Mouse (Mus musculus) kidney, postnatal 14 days (tissue): ENCODE results near the gene Ascl1.

Experiments
- DNase-seq: peaks from one replicate; pipeline ENCODE4 v3.0.0; 2022; ENCODE audit warnings: mixed read lengths

Gene Ascl1

GRCm38 (mm10) chr10:87493576-87493975 is at the start of gene Ascl1:
Ascl1 (minus strand) TSS chr10:87493660.
- DNase-seq = no peak

- no peak for DNase-seq
These were observed 40.7 kb upstream of the Ascl1 start for GRCm38 (mm10) chr10:87534172-87534571.

DNA sequence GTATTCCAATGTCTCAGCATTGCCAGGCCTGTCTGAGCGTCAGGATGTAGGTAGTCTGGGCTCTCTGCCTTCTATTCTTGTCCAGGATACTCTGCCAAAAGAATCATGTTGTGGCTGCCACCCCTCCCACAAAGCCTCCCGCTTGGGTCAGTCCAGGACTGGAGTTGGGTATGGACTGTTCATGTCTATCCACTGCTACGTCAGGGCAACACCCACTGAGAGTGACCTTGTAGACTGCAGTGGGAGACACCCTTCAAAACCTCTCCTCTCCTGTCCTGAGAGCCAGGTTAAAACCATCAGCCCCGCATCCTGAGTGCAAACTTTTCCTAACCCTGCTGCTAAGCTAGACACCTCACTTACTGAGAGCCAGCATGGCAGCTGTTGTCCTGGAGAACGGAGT is 28.2 kb upstream of the Ascl1 start, which contains the start of gene Pah:
Gene Pah (plus strand): TSS at position 150 of the 400 bp plus-strand sequence.
- peak; percentile 75 for DNase-seq

DNA sequence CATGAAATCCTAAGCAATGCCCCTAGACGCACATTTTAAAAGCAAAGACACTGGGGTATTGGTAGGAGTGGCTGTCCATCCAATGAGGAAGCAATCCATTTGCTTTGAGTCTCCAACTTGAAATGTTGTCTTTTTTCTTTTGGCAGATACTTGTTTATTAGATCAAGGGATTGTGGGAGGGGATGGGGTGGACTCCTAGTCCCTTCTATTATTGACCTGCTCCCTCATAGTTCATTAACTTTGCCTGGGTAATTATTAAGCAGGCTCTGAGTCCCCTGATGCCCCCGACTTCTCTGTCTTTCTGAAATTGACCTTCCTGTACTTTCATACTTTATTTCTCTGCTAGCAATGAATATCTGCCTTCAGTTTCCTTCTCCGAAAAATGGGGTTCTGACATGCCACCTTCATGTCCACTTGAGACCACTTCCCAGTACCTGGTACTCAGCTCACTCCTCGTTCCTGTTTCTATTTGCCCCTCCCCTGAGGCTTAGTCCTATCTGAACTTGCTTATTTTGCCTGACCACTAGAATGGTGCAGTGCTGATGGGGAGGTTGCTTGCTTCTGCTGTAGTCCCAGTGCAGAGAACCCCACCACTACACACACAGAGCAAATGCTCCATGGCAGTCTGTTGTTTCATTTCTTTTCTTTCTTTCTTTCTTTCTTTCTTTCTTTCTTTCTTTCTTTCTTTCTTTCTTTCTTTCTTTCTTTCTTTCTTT is 27.1 kb upstream of the Ascl1 start:
- peak; percentile 61 for DNase-seq

GRCm38 (mm10) chr10:87518585-87518984 is 25.1 kb upstream of the Ascl1 start:
- DNase-seq = peak; percentile 51

- peak; percentile 43 for DNase-seq
These were observed 19.6 kb upstream of the Ascl1 start for GRCm38 (mm10) chr10:87513052-87513451.

- DNase-seq = no peak
These were observed 15.1 kb upstream of the Ascl1 start for GRCm38 (mm10) chr10:87508581-87508980.

DNA sequence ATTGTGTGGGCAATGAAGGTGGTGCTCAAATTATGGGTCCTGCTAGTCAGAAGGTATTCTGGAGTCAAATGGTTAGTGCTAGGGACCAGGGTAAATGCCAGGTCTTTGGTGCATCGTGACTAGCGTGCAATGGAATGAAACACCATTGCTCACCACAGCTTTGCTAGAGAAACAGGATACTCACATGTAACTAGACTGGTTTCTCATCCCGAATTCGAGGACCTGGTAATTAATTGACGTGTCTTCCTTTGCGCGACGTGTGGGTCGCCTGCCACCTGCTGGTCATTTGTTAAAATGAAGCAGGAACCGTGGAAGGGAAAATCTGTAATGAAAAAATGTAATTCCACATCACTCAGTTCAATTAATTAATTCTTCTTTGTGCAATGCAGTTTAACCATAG is 10.5 kb upstream of the Ascl1 start:
- DNase-seq = peak; percentile 52

GRCm38 (mm10) chr10:87502283-87502682 is 8.8 kb upstream of the Ascl1 start:
- no peak for DNase-seq

DNA sequence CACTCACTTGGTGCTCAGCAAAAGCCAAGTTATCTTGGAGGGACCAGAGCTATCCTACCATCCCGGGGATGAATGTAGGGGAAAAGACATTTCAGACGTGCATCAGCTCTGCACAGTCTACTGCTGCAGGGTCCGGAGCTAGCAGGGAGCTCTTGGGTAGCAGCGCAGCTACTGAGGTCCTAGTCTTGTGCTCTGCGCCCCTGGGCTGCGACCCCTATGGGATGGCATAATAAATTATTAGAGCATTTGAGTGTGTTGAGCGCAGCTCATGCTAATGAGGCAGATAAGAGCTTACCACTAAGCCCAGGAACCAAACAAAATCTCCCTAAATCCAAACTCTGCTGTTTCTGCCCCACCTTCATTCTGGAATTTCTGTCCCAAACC is 8.2 kb upstream of the Ascl1 start:
- DNase-seq = no peak

DNA sequence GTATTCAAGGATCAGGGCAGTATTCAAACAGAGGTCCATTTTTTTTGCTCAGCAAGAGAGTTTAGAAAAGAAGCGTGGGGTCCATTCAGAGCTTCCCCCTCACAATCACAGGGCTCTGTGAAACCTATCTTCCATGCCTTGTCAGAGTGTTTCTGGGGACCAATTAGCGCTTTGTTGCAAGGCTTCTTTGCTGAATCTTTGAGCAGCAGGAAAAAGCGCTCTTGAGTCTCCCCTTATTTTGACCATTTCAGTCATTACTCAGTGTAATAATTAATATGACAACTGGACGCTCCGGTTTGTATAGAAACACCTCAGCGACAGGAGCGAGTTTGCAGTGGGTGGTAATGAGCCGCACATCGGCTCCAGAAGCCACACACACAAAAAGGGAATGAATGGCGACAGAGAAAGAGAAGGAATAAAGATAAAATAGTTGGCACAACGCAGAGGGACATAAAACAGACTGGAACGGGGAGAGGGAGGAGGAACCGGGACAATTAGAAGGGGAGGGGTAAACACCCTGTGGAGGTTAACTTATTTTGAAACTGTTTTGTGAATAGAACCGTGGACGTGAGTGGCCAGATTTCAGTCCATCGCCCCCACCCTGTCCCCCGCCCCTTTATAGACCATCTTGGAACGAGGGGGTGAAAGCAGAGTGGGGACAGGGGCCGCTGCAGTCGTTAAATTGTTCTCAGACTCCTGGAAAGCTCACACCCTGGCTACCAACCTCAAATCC is 7.6 kb upstream of the Ascl1 start:
- DNase-seq = no peak

GRCm38 (mm10) chr10:87497056-87497455 is 3.6 kb upstream of the Ascl1 start:
- DNase-seq = no peak

GRCm38 (mm10) chr10:87494596-87494995 is 1.1 kb upstream of the Ascl1 start:
- DNase-seq = peak; percentile 23

DNA sequence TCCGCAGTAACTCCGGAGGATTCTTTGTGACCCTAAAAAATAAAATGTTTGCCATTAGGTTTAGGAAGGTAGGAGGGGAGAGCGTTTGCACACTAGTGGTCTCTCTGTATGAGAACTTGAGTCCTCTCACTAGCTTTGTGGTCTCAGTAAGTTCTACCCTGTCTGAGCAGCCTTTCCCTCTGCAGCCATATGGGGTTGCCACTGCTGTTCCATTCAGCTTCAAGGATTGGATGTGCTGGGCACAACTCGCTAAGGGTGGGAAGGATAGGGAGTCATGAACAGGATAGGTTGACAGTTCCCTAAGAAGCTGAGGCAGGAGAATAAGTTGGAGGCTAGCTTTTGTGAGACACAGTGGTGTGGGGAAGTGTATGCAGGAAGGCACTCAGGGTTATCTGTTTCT is 716 bp upstream of the Ascl1 start:
- no peak for DNase-seq

- DNase-seq = peak; percentile 73
These were observed 554 bp downstream of the Ascl1 start for GRCm38 (mm10) chr10:87492661-87493551.

GRCm38 (mm10) chr10:87492332-87492660 is 1.2 kb downstream of the Ascl1 start:
- no peak for DNase-seq

GRCm38 (mm10) chr10:87491485-87492040 is 1.9 kb downstream of the Ascl1 start:
- no peak for DNase-seq

DNA sequence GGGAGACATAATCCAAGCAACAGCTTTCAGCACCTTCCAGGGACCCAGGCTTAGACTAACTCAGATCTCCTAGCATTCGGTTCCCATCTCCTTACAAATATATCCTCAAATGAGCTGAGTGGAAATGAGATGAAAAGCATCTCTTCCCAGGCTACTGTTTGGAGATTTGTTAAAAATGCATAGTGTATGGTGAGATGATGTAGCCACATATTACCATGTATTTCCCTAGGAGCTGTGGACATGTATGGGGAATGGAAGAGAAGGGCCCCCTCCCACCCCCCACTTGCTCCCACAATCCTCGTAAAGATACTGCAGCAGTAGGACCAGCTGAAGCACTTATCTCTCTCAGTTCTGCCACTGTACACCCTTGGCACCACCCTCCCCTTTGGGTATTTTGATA is 3.1 kb downstream of the Ascl1 start:
- no peak for DNase-seq

GRCm38 (mm10) chr10:87489246-87490009 is 4.0 kb downstream of the Ascl1 start:
- no peak for DNase-seq

DNA sequence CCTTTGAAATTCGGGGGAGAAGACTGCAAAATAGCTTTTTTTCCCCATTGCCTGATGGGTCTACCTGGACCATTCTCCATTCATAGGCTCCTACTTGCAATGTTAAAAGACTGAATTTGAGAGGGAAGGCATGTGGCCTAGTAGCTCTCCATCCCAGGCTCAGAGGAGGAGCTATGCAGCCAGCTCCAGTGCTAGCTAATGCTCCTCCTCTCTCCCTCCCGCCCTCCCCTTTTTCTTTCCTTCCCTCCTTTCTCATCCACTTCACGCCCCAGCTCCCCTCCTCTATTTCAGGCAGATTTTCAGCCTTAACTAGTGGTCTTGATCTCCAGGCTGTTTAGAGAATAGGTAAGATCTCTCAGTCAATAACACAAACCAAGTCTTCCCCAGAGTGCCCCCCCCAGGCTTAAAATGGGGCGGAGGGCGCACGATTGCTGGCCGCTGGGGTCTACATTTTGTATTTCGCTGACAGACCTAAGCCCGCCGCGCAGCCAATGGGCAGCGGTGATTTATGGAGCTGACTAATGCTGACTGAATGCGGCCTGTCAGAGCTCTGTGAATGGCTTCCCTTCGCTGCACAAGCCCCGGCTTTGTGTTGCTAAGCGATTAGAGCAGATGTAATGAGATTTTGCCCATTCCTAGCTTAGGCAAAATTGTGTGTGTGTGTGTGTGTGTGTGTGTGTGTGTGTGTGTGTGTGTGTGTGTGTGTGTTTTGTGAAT is 4.9 kb downstream of the Ascl1 start:
- peak; percentile 14 for DNase-seq
